Mouse (Mus musculus) liver, postnatal 0 days (tissue): ENCODE results near the gene Slc38a1.

Experiments used
- CTCF ChIP-seq: sonication (generic); IDR thresholded peaks from 2 replicates; pipeline ENCODE4 v1.5.1; 2016; ENCODE audit warnings: antibody characterized with exemption, low read depth
- EP300 ChIP-seq: IDR thresholded peaks from 2 replicates; pipeline ENCODE4 v1.6.1; 2016; ENCODE audit warnings: antibody characterized with exemption, low read depth, mild to moderate bottlenecking

DNA sequence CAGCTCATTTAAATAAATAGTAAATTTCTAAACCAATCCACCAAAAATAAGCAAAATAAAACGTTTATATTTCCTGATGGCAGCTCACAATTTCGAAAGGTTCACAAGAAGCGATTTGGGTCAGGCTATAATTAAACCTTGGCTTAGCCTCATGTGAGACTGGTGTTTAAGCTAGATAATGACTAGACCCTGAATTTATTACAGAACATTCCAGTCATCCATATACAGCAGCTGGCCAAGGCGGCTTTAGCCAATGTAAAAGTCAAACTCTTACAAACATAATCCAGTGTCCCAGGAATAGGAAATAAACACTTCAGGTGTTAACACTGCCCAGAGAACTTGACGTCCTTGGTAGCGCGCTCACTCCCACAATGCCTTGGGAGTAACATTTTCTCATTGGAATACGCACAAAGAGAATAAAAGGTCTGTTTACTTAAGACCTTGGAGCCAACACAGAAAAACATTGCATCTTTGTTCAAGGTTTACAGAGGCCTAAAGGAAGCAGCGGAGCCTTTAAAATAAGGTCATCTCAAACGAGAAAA is 50.8 kb downstream of the Slc38a1 start:
- no peak for TF ChIP-seq CTCF
- no peak for TF ChIP-seq EP300
